Mouse (Mus musculus): ENCODE results near the gene Arhgef28. TPM values are rescaled to one million over a fixed set of nuclear protein-coding genes. Genes with fewer than 3 reads are reported as not detected.
A peak's percentile ranks its signal among the peaks of the same experiment; 100 is the strongest.

Gene Arhgef28
- polyA plus RNA-seq, 1 experiment from 2014 or later: 26.1 TPM

GRCm38 (mm10) chr13:97893031-97893825 is 313.0 kb downstream of the Arhgef28 start:
- Histone ChIP-seq H3K9ac (0 out of 2 replicates have a peak overlapping the region, but pooled peaks have one; percentile 3), H3K36me3 (replicated peaks; ENCODE audit: control insufficient read depth, insufficient read depth) (no peaks in the 10 kb centered on the region), H3K27ac (peak overlapping the region; percentile 91), H3K4me1 (replicated peaks; ENCODE audit: control insufficient read depth, insufficient read depth, low read length) (peaks cover 23% of the 10 kb centered on the region), H3K27me3 (ENCODE audit: control insufficient read depth, insufficient read depth, low read length) (no peaks in the 10 kb centered on the region), H3K4me2 (replicated peaks) (peak overlapping the region; percentile 13; the same call in 1 of the 2 replicates), H3K9me3 (ENCODE audit: control insufficient read depth, low read length) (no peaks in the 10 kb centered on the region), H3K4me3 (replicated peaks; ENCODE audit: low read length) (no peak overlapping the region)
- WGBS: 24% methylated on average over 10 of the region's 10 CpGs
- peak; percentile 67; the same call in 1 of the 2 replicates for ATAC-seq (ENCODE audit: low FRiP score)
- peak; percentile 69 for DNase-seq (ENCODE audit: low spot score)

GRCm38 (mm10) chr13:97892089-97892884 is 314.0 kb downstream of the Arhgef28 start:
- peak; percentile 82 for DNase-seq (ENCODE audit: low spot score)
- H3K27me3 ChIP-seq (ENCODE audit: control insufficient read depth, insufficient read depth, low read length): no peaks in the 10 kb centered on the region
- H3K27ac ChIP-seq: peak overlapping the region; percentile 91
- no peaks in the 10 kb centered on the region for H3K9me3 ChIP-seq (ENCODE audit: control insufficient read depth, low read length)
- ATAC-seq (ENCODE audit: low FRiP score): peak; percentile 84
- H3K36me3 ChIP-seq (replicated peaks; ENCODE audit: control insufficient read depth, insufficient read depth): no peaks in the 10 kb centered on the region
- peaks cover 32% of the 10 kb centered on the region for H3K4me1 ChIP-seq (replicated peaks; ENCODE audit: control insufficient read depth, insufficient read depth, low read length)
- no peak overlapping the region for H3K9ac ChIP-seq
- no peak overlapping the region for H3K4me3 ChIP-seq (replicated peaks; ENCODE audit: low read length)
- H3K4me2 ChIP-seq (replicated peaks): peak overlapping the region; percentile 13; the same call in 1 of the 2 replicates
- 22% methylated on average over 15 of the region's 15 CpGs for WGBS

- no peak overlapping the region for H3K4me3 ChIP-seq (replicated peaks; ENCODE audit: low read length)
- no peak overlapping the region for H3K9ac ChIP-seq
- H3K36me3 ChIP-seq (replicated peaks; ENCODE audit: control insufficient read depth, insufficient read depth): no peaks in the 10 kb centered on the region
- peaks cover 33% of the 10 kb centered on the region for H3K4me1 ChIP-seq (replicated peaks; ENCODE audit: control insufficient read depth, insufficient read depth, low read length)
- 0 out of 2 replicates have a peak overlapping the region, but pooled peaks have one; percentile 26 for H3K27ac ChIP-seq
- no peaks in the 10 kb centered on the region for H3K9me3 ChIP-seq (ENCODE audit: control insufficient read depth, low read length)
- no peak overlapping the region for H3K4me2 ChIP-seq (replicated peaks)
- DNase-seq (ENCODE audit: low spot score) (no peak), ATAC-seq (ENCODE audit: low FRiP score) (no peak)
- 48% methylated on average over 6 of the region's 6 CpGs for WGBS
- no peaks in the 10 kb centered on the region for H3K27me3 ChIP-seq (ENCODE audit: control insufficient read depth, insufficient read depth, low read length)
Observed at GRCm38 (mm10) chr13:97888046-97888445, 318.2 kb downstream of the Arhgef28 start.

GRCm38 (mm10) chr13:97887558-97887957 is 318.7 kb downstream of the Arhgef28 start:
- DNase-seq (ENCODE audit: low spot score): no peak
- no peaks in the 10 kb centered on the region for H3K36me3 ChIP-seq (replicated peaks; ENCODE audit: control insufficient read depth, insufficient read depth)
- H3K27me3 ChIP-seq (ENCODE audit: control insufficient read depth, insufficient read depth, low read length): no peaks in the 10 kb centered on the region
- no peak overlapping the region for H3K4me3 ChIP-seq (replicated peaks; ENCODE audit: low read length)
- 0 out of 2 replicates have a peak overlapping the region, but pooled peaks have one; percentile 26 for H3K27ac ChIP-seq
- H3K4me1 ChIP-seq (replicated peaks; ENCODE audit: control insufficient read depth, insufficient read depth, low read length): peaks cover 28% of the 10 kb centered on the region
- H3K9me3 ChIP-seq (ENCODE audit: control insufficient read depth, low read length): no peaks in the 10 kb centered on the region
- no peak overlapping the region for H3K4me2 ChIP-seq (replicated peaks)
- no peak overlapping the region for H3K9ac ChIP-seq
- no peak for ATAC-seq (ENCODE audit: low FRiP score)
- WGBS: 37% methylated on average over 7 of the region's 7 CpGs

GRCm38 (mm10) chr13:97883629-97884028 is 322.6 kb downstream of the Arhgef28 start:
- 93% methylated on average over 10 of the region's 10 CpGs for WGBS
- no peaks in the 10 kb centered on the region for H3K9me3 ChIP-seq (ENCODE audit: control insufficient read depth, low read length)
- H3K36me3 ChIP-seq (replicated peaks; ENCODE audit: control insufficient read depth, insufficient read depth): no peaks in the 10 kb centered on the region
- H3K4me2 ChIP-seq (replicated peaks): no peak overlapping the region
- H3K27me3 ChIP-seq (ENCODE audit: control insufficient read depth, insufficient read depth, low read length): no peaks in the 10 kb centered on the region
- H3K4me1 ChIP-seq (replicated peaks; ENCODE audit: control insufficient read depth, insufficient read depth, low read length): peaks cover 19% of the 10 kb centered on the region
- no peak overlapping the region for H3K27ac ChIP-seq
- H3K4me3 ChIP-seq (replicated peaks; ENCODE audit: low read length): no peak overlapping the region
- DNase-seq (ENCODE audit: low spot score): no peak
- no peak overlapping the region for H3K9ac ChIP-seq
- no peak for ATAC-seq (ENCODE audit: low FRiP score)

GRCm38 (mm10) chr13:97876450-97876849 is 329.8 kb downstream of the Arhgef28 start:
- peaks cover 8% of the 10 kb centered on the region; the same call in 1 of the 2 replicates for H3K4me1 ChIP-seq (replicated peaks; ENCODE audit: control insufficient read depth, insufficient read depth, low read length)
- WGBS: 68% methylated on average over 4 of the region's 4 CpGs
- H3K4me3 ChIP-seq (replicated peaks; ENCODE audit: low read length): no peak overlapping the region
- H3K36me3 ChIP-seq (replicated peaks; ENCODE audit: control insufficient read depth, insufficient read depth): no peaks in the 10 kb centered on the region
- ATAC-seq (ENCODE audit: low FRiP score) (no peak), DNase-seq (ENCODE audit: low spot score) (no peak)
- H3K9ac ChIP-seq: no peak overlapping the region
- no peak overlapping the region for H3K27ac ChIP-seq
- H3K27me3 ChIP-seq (ENCODE audit: control insufficient read depth, insufficient read depth, low read length): no peaks in the 10 kb centered on the region
- no peak overlapping the region for H3K4me2 ChIP-seq (replicated peaks)
- no peaks in the 10 kb centered on the region for H3K9me3 ChIP-seq (ENCODE audit: control insufficient read depth, low read length)

GRCm38 (mm10) chr13:97876031-97876430 is 330.2 kb downstream of the Arhgef28 start:
- Histone ChIP-seq H3K4me3 (replicated peaks; ENCODE audit: low read length) (no peak overlapping the region), H3K4me2 (replicated peaks) (no peak overlapping the region), H3K9me3 (ENCODE audit: control insufficient read depth, low read length) (no peaks in the 10 kb centered on the region), H3K27ac (no peak overlapping the region), H3K4me1 (replicated peaks; ENCODE audit: control insufficient read depth, insufficient read depth, low read length) (peaks cover 8% of the 10 kb centered on the region; the same call in 1 of the 2 replicates), H3K36me3 (replicated peaks; ENCODE audit: control insufficient read depth, insufficient read depth) (no peaks in the 10 kb centered on the region), H3K27me3 (ENCODE audit: control insufficient read depth, insufficient read depth, low read length) (no peaks in the 10 kb centered on the region), H3K9ac (no peak overlapping the region)
- DNase-seq (ENCODE audit: low spot score): no peak
- ATAC-seq (ENCODE audit: low FRiP score): no peak
- WGBS: 73% methylated on average over 6 of the region's 6 CpGs

- H3K4me2 ChIP-seq (replicated peaks): no peak overlapping the region
- no peak overlapping the region for H3K4me3 ChIP-seq (replicated peaks; ENCODE audit: low read length)
- no peak for ATAC-seq (ENCODE audit: low FRiP score)
- no peaks in the 10 kb centered on the region for H3K36me3 ChIP-seq (replicated peaks; ENCODE audit: control insufficient read depth, insufficient read depth)
- H3K9ac ChIP-seq: no peak overlapping the region
- 0 out of 2 replicates have a peak, but pooled peaks cover 12% of the 10 kb centered on the region for H3K4me1 ChIP-seq (replicated peaks; ENCODE audit: control insufficient read depth, insufficient read depth, low read length)
- no peak for DNase-seq (ENCODE audit: low spot score)
- WGBS: 83% methylated on average over 12 of the region's 12 CpGs
- no peaks in the 10 kb centered on the region for H3K27me3 ChIP-seq (ENCODE audit: control insufficient read depth, insufficient read depth, low read length)
- H3K27ac ChIP-seq: no peak overlapping the region
- H3K9me3 ChIP-seq (ENCODE audit: control insufficient read depth, low read length): no peaks in the 10 kb centered on the region
Observed at GRCm38 (mm10) chr13:97869428-97869827, 336.8 kb downstream of the Arhgef28 start.

- 0 out of 2 replicates have a peak, but pooled peaks cover 12% of the 10 kb centered on the region for H3K4me1 ChIP-seq (replicated peaks; ENCODE audit: control insufficient read depth, insufficient read depth, low read length)
- H3K9me3 ChIP-seq (ENCODE audit: control insufficient read depth, low read length): no peaks in the 10 kb centered on the region
- no peak for ATAC-seq (ENCODE audit: low FRiP score)
- H3K36me3 ChIP-seq (replicated peaks; ENCODE audit: control insufficient read depth, insufficient read depth): no peaks in the 10 kb centered on the region
- no peak overlapping the region for H3K9ac ChIP-seq
- H3K27ac ChIP-seq: peak overlapping the region; percentile 9; the same call in 1 of the 2 replicates
- no peak overlapping the region for H3K4me3 ChIP-seq (replicated peaks; ENCODE audit: low read length)
- no peak for DNase-seq (ENCODE audit: low spot score)
- no peaks in the 10 kb centered on the region for H3K27me3 ChIP-seq (ENCODE audit: control insufficient read depth, insufficient read depth, low read length)
- no peak overlapping the region for H3K4me2 ChIP-seq (replicated peaks)
- 43% methylated on average over 13 of the region's 13 CpGs for WGBS
Observed at GRCm38 (mm10) chr13:97867322-97867962, 338.8 kb downstream of the Arhgef28 start.

Measured in hindbrain, embryonic 14.5 days (tissue).